Mouse (Mus musculus) G1E (cell line): ENCODE results near the gene Gbp9.

Experiments used
- CTCF ChIP-seq: IDR thresholded peaks from 2 replicates; pipeline ENCODE4 v1.5.1; 2012; ENCODE audit warnings: low read depth, low read length, inconsistent platforms, mixed read lengths
- GATA1 ChIP-seq: IDR thresholded peaks from 2 replicates; pipeline ENCODE4 v1.6.1; 2012; ENCODE audit warnings: borderline replicate concordance, low read length, inconsistent platforms, mixed read lengths
- POLR2AphosphoS5 ChIP-seq: IDR thresholded peaks from 2 replicates; pipeline ENCODE4 v1.6.1; 2012; ENCODE audit warnings: low read depth, low read length, inconsistent platforms; ENCODE audit not compliant: insufficient replicate concordance
- TAL1 ChIP-seq: conservative IDR thresholded peaks from 2 replicates; pipeline ENCODE4 v1.6.1; 2012; ENCODE audit warnings: low read depth, low read length, inconsistent platforms, mixed read lengths

DNA sequence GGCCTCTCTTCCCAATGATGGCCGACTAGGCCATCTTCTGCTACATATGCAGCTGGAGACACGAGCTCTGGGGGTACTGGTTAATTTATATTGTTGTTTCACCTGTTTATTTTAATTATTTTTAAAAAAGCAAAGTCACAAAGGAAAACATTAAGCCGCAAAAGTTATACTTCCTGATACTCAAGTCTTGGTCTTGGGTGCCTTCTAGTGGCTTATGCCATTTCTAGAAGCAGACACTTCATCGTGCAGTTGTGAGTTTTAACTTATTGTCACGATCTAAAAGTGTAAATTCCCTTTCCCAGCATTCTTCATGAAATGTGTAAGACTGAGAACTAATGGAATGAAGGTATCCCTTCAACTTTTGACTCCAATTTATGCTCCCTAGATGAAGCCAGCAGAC lies 17.2 kb upstream of the Gbp9 start:
- TF ChIP-seq POLR2AphosphoS5 (no peak), CTCF (no peak), GATA1 (no peak), TAL1 (no peak)
